Mouse (Mus musculus) adrenal gland, adult 10 weeks (tissue): Measurements from ENCODE around the gene Dnajc28. TPM values are rescaled to one million over a fixed set of nuclear protein-coding genes. Genes with fewer than 3 reads are reported as not detected.

Experiments
- polyA plus RNA-seq: library from polyadenylated mRNA; stranded (reverse); fragments of 350-450 nt; fragmentation: Illumina TruSeq; extraction: RNeasy Lipid Tissue Mini Kit (QIAGEN cat#74804); gene quantifications from one replicate; pipeline ENCODE4 v1.2.3, GENCODE M21; 2014; ENCODE audit warnings: low read depth, low replicate concordance

The Dnajc28 gene
- polyA plus RNA-seq: 30.4 TPM

DNA sequence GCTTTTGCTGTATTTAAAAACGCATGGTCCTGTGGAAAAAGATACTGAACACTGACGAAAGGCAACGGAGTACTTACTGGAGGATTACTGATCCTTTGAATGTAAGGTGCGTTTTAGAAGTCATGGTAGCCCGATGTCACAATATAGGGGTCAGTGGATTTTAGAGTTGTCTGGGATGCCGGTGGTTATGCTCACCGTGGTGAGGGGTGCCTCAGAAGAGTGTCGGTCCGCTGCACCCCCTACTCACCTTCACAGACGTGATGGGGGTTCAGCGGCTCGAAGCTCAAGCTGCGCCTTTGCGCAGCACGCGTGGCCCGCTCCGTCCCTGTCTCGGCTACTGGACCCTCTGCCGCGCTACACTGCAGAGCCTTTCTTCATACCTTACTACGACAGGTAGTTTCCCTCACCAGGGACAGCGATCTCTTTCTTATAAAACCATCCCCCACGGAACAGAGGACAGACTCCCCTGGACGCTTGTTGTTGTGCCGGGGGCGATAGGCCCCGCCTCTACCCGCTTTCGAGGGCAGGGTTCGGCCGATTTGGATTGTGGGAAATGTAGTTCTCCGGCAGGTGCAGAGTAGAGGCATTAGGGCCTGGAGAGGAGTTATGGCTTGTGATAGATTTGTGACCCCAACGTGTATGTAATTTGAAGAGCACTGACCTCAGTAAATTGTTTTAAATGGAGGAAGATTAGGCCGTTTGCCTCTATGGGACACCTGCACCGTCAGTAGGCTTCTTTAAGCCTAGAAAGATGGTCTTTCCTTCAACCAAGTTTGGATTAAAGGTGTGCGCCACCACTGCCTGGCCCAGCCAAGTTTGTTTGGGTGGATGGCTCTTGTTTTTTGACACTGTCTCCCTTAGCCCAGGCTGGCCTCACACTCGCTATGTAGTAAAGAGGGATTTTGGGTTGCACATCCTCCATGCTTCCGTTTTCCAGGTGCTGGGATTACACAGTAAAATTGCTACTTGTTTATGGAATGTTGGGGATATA is at the start of gene Dnajc28:
Gene Dnajc28 (minus strand): TSS at position 516 of the 991 bp plus-strand sequence.

DNA sequence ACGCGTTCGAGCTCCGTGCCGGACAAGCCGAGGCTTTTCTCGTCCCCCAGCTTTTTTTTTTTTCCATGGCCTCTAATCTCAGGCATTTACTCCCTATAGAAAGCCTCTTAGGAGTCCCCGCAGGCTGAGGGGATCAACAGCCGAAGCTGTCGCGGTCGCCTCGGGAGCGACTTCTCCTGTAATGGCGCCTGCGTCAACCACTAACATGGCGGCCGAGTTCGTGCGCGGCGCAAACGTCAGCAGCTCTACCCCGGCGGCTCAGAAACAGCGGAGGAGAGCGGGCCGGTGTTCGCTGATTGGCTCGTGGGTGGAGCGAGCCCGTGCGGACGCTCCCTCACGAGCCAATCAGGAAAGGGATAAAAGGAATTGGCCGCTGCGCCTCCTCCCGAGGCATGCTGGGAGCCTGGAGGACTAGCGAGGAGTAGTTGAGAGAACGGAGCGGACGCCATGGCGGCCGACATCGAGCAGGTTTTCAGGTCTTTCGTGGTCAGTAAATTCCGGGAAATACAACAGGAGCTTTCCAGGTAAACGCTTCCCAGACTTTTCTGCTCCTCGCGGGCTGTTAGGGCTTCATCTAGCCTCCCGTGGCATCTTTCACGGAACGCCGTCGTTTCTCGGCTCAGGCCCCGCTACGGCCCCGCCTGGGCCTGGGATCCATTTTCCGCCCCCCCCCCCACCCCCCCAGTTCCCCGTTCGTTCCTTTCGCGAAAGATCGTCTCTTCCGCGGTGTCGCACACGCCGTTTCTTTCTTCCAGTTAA is 28.8 kb upstream of the Dnajc28 start, which contains the start of gene Son:
Gene Son (plus strand): TSS at position 46 of the 759 bp plus-strand sequence.

DNA sequence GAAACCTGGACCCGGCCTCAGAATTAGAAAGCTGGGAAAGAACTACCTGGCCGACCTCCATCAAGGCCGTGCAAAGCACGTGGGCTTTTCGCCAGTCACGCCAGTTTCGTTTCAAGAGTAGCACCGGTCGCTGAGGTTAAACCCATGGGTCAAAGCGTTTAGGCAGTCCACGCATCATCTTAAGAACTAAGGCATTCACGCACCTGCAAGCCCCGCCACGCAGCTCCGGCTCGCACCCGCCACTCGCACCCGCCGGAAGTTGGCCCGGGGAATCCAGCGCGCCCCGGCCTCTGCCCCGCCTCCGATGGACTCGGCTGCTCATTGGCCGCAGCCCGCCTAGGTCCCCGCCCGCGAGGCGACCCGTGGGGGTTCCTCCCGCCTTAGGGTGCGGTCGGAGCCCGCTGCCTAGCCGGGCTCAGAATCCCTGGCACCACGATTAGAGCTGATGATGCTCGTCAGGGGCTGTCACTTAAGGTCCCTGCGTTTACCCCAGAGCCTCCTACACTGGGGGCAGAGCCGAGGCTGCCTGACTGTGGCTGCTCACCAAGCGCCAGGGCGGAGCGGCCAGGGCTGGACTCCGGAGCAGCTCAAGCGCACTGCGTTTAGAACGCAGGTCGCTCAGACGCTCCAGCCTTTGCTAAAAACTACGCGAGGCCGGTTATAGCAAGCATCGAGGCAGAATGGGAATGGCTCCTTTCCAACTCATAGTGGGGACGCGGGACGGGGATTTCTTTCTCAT is 28.0 kb upstream of the Dnajc28 start, which contains the start of gene Gart:
Gene Gart (minus strand): TSS at position 272 of the 739 bp plus-strand sequence.

DNA sequence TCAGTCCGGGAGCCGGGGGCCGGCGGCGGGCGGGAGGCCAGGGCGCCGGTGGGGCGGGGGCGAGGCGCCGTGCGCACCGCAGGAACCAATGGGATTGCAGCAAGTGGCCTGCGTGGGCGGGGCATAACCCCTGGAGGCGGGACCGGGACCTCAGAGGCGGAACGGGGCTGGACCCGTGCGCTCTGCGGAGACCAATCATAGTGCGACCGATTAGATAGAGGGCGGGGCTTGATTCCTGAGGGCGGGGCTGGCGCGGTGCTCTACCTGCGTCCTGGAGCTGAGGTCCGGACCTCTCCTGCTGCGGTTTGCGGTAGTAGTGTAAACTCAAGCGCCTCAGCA is 21.2 kb downstream of the Dnajc28 start, which contains the start of gene Tmem50b:
Gene Tmem50b (minus strand): TSS at position 129 of the 339 bp plus-strand sequence.

Other genes starting within 250 kb of the Dnajc28 start
- gene Ifnar2, start 246.2 kb downstream of the Dnajc28 start, polyA plus RNA-seq: 175 TPM
- 8.1 TPM for gene Gm21970, start 227.3 kb downstream of the Dnajc28 start, polyA plus RNA-seq
- gene Il10rb, start 212.9 kb downstream of the Dnajc28 start, polyA plus RNA-seq: 275 TPM
- gene Ifnar1, start 133.8 kb downstream of the Dnajc28 start, polyA plus RNA-seq: 122 TPM
- 17.0 TPM for gene Ifngr2, start 72.0 kb downstream of the Dnajc28 start, polyA plus RNA-seq
- gene Tmem50b, start 21.2 kb downstream of the Dnajc28 start, polyA plus RNA-seq: 96.2 TPM
- gene Gart, start 27.9 kb upstream of the Dnajc28 start, polyA plus RNA-seq: 20.1 TPM
- gene Son, start 28.5 kb upstream of the Dnajc28 start, polyA plus RNA-seq: 552 TPM
- 7.6 TPM for gene Donson, start 69.7 kb upstream of the Dnajc28 start, polyA plus RNA-seq
- gene Cryzl1, start 109.9 kb upstream of the Dnajc28 start, polyA plus RNA-seq: 120 TPM
- 20.2 TPM for gene Itsn1, start 110.3 kb upstream of the Dnajc28 start, polyA plus RNA-seq